Mouse (Mus musculus) left cerebral cortex, adult 2 months (tissue): ENCODE measurements at regions not wholly inside any gene's neighbourhood (a gene's known extent, or its start where the extent isn't known, plus 50 kb on each side); places are given as distances from the start of the nearest gene placed in this dataset.
"Not testable (repeated sequence)": the region's sequence is repeated elsewhere in the genome, so short reads cannot be mapped to it uniquely, and the experiment has no call there.

ENCODE experiments used
- DNase-seq, 2 experiments: peaks; one replicate each; pipeline ENCODE4 v3.0.0; 2021 to 2022; ENCODE audit warnings: low spot score in 2 of 2, mixed read lengths in 1 of 2; ENCODE audit errors: extremely low spot score in 1 of 2
- H3K27ac ChIP-seq: fragments of 200-600 bp; 2 replicates; pipeline ENCODE4 v1.8.1; 2022
- H3K4me3 ChIP-seq: fragments of 200-600 bp; 2 replicates; pipeline ENCODE4 v1.8.1; 2022
- CTCF ChIP-seq: fragments of 200-600 bp; IDR thresholded peaks from 2 replicates; pipeline ENCODE4 v1.8.1; 2022; ENCODE audit warnings: antibody characterized with exemption, mild to moderate bottlenecking, moderate library complexity
- intact Hi-C: fragments of 180-260 bp; cut with DNase I; formaldehyde crosslinking; loops from one replicate; pipeline ENCODE4 v1.15.1; 2025

GRCm38 (mm10) chr16:55608361-55608760 is 230.3 kb downstream of the Nfkbiz start:
- intact Hi-C loops, result no loop called here
- no peak for DNase-seq
- no peak overlapping the region for H3K4me3 ChIP-seq
- TF ChIP-seq CTCF, result no peak
- no peak overlapping the region for H3K27ac ChIP-seq

GRCm38 (mm10) chr16:55606447-55607239 is 232.1 kb downstream of the Nfkbiz start:
- DNase-seq, result no peak
- no peak overlapping the region for H3K27ac ChIP-seq
- intact Hi-C loops, result no loop called here
- TF ChIP-seq CTCF, result no peak
- no peak overlapping the region for H3K4me3 ChIP-seq

- intact Hi-C loops, result no loop called here
- TF ChIP-seq CTCF, result no peak
- DNase-seq, result no peak
These were observed 235.1 kb downstream of the Nfkbiz start for GRCm38 (mm10) chr16:55603611-55604010.

GRCm38 (mm10) chr16:55589382-55589956 is 249.2 kb downstream of the Nfkbiz start:
- DNase-seq, result no peak
- intact Hi-C loops, result no loop called here
- no peak overlapping the region for H3K4me3 ChIP-seq
- no peak overlapping the region for H3K27ac ChIP-seq
- TF ChIP-seq CTCF, result no peak

More at GRCm38 (mm10) chr16:55603611-55604010, 235.1 kb downstream of the Nfkbiz start:
- Histone ChIP-seq H3K27ac (no peak overlapping the region), H3K4me3 (no peak overlapping the region)

GRCm38 (mm10) chr16:55587138-55587537 is 251.6 kb downstream of the Nfkbiz start:
- no peak for TF ChIP-seq CTCF
- intact Hi-C loops, result no loop called here
- Histone ChIP-seq H3K27ac (no peak overlapping the region), H3K4me3 (no peak overlapping the region)
- no peak for DNase-seq

GRCm38 (mm10) chr16:55582906-55583305 is 255.8 kb downstream of the Nfkbiz start:
- no peak for DNase-seq
- Histone ChIP-seq H3K27ac (no peak overlapping the region), H3K4me3 (no peak overlapping the region)
- TF ChIP-seq CTCF, result no peak
- intact Hi-C loops, result no loop called here

- no peak overlapping the region for H3K27ac ChIP-seq
- intact Hi-C loops, result no loop called here
- no peak for DNase-seq
- H3K4me3 ChIP-seq, result no peak overlapping the region
- TF ChIP-seq CTCF, result no peak
These were observed 256.7 kb downstream of the Nfkbiz start for GRCm38 (mm10) chr16:55582029-55582428.

- intact Hi-C loops, result no loop called here
- no peak for DNase-seq
- no peak for TF ChIP-seq CTCF
- Histone ChIP-seq H3K27ac (no peak overlapping the region), H3K4me3 (no peak overlapping the region)
These were observed 257.9 kb downstream of the Nfkbiz start for GRCm38 (mm10) chr16:55580827-55581226.

GRCm38 (mm10) chr16:55578686-55579085 is 260.0 kb downstream of the Nfkbiz start:
- intact Hi-C loops, result no loop called here
- H3K4me3 ChIP-seq, result no peak overlapping the region
- DNase-seq, result no peak
- H3K27ac ChIP-seq, result no peak overlapping the region
- TF ChIP-seq CTCF, result no peak

- intact Hi-C loops, H3K27ac ChIP-seq, H3K4me3 ChIP-seq, DNase-seq: not testable (repeated sequence)
These were observed 263.0 kb downstream of the Nfkbiz start for GRCm38 (mm10) chr16:55575609-55576283.

GRCm38 (mm10) chr16:55571106-55571505 is 267.6 kb downstream of the Nfkbiz start:
- intact Hi-C loops, result no loop called here
- no peak for DNase-seq
- no peak for TF ChIP-seq CTCF
- Histone ChIP-seq H3K4me3 (no peak overlapping the region), H3K27ac (no peak overlapping the region)

GRCm38 (mm10) chr16:55570097-55570496 is 268.6 kb downstream of the Nfkbiz start:
- intact Hi-C loops, result no loop called here
- DNase-seq, result no peak
- no peak overlapping the region for H3K27ac ChIP-seq
- H3K4me3 ChIP-seq, result no peak overlapping the region
- TF ChIP-seq CTCF, result no peak
